29 mouse cellular contexts compared by ENCODE assay signal in genomic region chr1:89288921-89289320, GRCm38 (mm10).
"Had no signal": no experiment of that assay in that cellular context is flagged by ENCODE, and none has a peak within 500 bp of the region (broad histone marks: within the 10 kb centered on the region; RNA-seq: fewer than 3 reads in every experiment).

No protein-coding gene starts in this region.

- H3K9me3 ChIP-seq: heart, embryonic 12.5 days; heart, embryonic 13.5 days; heart, embryonic 15.5 days; hindbrain, embryonic 10.5 days; hindbrain, embryonic 12.5 days; hindbrain, embryonic 13.5 days; hindbrain, embryonic 15.5 days; intestine, embryonic 15.5 days; kidney, embryonic 15.5 days had no signal

- H3K4me2 ChIP-seq: heart, embryonic 11.5 days; heart, embryonic 12.5 days; heart, embryonic 13.5 days; heart, embryonic 15.5 days; hindbrain, embryonic 12.5 days; hindbrain, embryonic 13.5 days; hindbrain, embryonic 14.5 days; hindbrain, embryonic 15.5 days; intestine, embryonic 15.5 days; kidney, embryonic 15.5 days had no signal

- DNase-seq: heart, postnatal 10 days; heart, postnatal 36 days; heart, postnatal 4 days; kidney, adult 11 months; kidney, adult 18-20 months; kidney, adult 8-10 months; kidney, postnatal 10 days; kidney, postnatal 4 days; layer of hippocampus, adult 9-11 months; layer of hippocampus, postnatal 36 days had no signal

- H3K36me3 ChIP-seq: heart, embryonic 12.5 days; heart, embryonic 13.5 days; heart, embryonic 15.5 days; hindbrain, embryonic 10.5 days; hindbrain, embryonic 12.5 days; hindbrain, embryonic 13.5 days; hindbrain, embryonic 15.5 days; intestine, embryonic 15.5 days; kidney, embryonic 15.5 days had no signal

- H3K9ac ChIP-seq: heart, embryonic 12.5 days; heart, embryonic 13.5 days; heart, embryonic 15.5 days; hindbrain, embryonic 12.5 days; hindbrain, embryonic 13.5 days; hindbrain, embryonic 14.5 days; hindbrain, embryonic 15.5 days; intestine, embryonic 15.5 days; kidney, embryonic 15.5 days had no signal

- ATAC-seq: hindbrain, embryonic 16.5 days; hindbrain, postnatal 0 days; inflammation-experienced regulatory T-cells, adult 6 months; intestine, embryonic 15.5 days; intestine, embryonic 16.5 days; intestine, postnatal 0 days had no signal

- H3K4me3 ChIP-seq: heart, embryonic 12.5 days; heart, embryonic 13.5 days; heart, embryonic 15.5 days; hindbrain, embryonic 10.5 days; hindbrain, embryonic 12.5 days; hindbrain, embryonic 13.5 days; hindbrain, embryonic 15.5 days; intestine, embryonic 15.5 days; kidney, embryonic 15.5 days; layer of hippocampus, adult 2 months; left cerebral cortex, adult 2 months had no signal

- H3K27me3 ChIP-seq: heart, embryonic 12.5 days; heart, embryonic 15.5 days; hindbrain, embryonic 12.5 days; hindbrain, embryonic 15.5 days; intestine, embryonic 15.5 days; kidney, embryonic 15.5 days had no signal

- H3K4me1 ChIP-seq: heart, embryonic 12.5 days; heart, embryonic 13.5 days; heart, embryonic 15.5 days; hindbrain, embryonic 12.5 days; hindbrain, embryonic 13.5 days; hindbrain, embryonic 15.5 days; intestine, embryonic 15.5 days; kidney, embryonic 15.5 days had no signal

- H3K27ac ChIP-seq: heart, embryonic 13.5 days; heart, embryonic 15.5 days; hindbrain, embryonic 10.5 days; hindbrain, embryonic 12.5 days; hindbrain, embryonic 13.5 days; hindbrain, embryonic 14.5 days; hindbrain, embryonic 15.5 days; hindbrain, postnatal 0 days; intestine, embryonic 15.5 days; kidney, embryonic 15.5 days; kidney, postnatal 0 days; layer of hippocampus, adult 2 months; left cerebral cortex, adult 2 months had no signal
